Mouse (Mus musculus) neural tube, embryonic 14.5 days (tissue): Measurements from ENCODE around the gene Kdm3a. TPM values are rescaled to one million over a fixed set of nuclear protein-coding genes. Genes with fewer than 3 reads are reported as not detected.

Experiments used
- ATAC-seq: fragments of 200-750 bp; cut with Nextera tagmentation; 2 replicates; pipeline ENCODE4 v1.8.0; 2017; ENCODE audit warnings: low read depth, mild to moderate bottlenecking, moderate TSS enrichment, moderate library complexity
- H3K27ac ChIP-seq: fragments of 300-500 bp; sonication (generic); 2 replicates; pipeline ENCODE4 v1.5.1; 2014; ENCODE audit warnings: low read depth, mild to moderate bottlenecking, control low read depth, low read length, moderate library complexity, mixed read lengths
- H3K27me3 ChIP-seq: fragments of 300-500 bp; sonication (generic); 2 replicates; pipeline ENCODE4 v1.6.1; 2014; ENCODE audit warnings: low read length; ENCODE audit not compliant: control insufficient read depth, insufficient read depth
- H3K36me3 ChIP-seq: fragments of 300-500 bp; sonication (generic); 2 replicates; pipeline ENCODE4 v1.6.1; 2014; ENCODE audit warnings: low read length, mixed read lengths; ENCODE audit not compliant: control insufficient read depth, insufficient read depth
- H3K4me1 ChIP-seq: fragments of 300-500 bp; sonication (generic); 2 replicates; pipeline ENCODE4 v1.6.1; 2014; ENCODE audit warnings: low read length; ENCODE audit not compliant: control insufficient read depth, insufficient read depth
- H3K4me2 ChIP-seq: fragments of 300-500 bp; sonication (generic); 2 replicates; pipeline ENCODE4 v1.6.1; 2014; ENCODE audit warnings: mild to moderate bottlenecking, low read depth, low read length, control low read depth
- H3K4me3 ChIP-seq: fragments of 300-500 bp; sonication (generic); 2 replicates; pipeline ENCODE4 v1.5.1; 2014; ENCODE audit warnings: low read depth, low read length, control low read depth, mixed read lengths
- H3K9ac ChIP-seq: fragments of 300-500 bp; sonication (generic); replicated peaks from 2 replicates; pipeline ENCODE4 v1.6.1; 2014; ENCODE audit warnings: low read depth, mild to moderate bottlenecking, control low read depth, low read length, mixed read lengths
- H3K9me3 ChIP-seq: fragments of 300-500 bp; sonication (generic); 2 replicates; pipeline ENCODE4 v1.6.1; 2016; ENCODE audit warnings: low read length; ENCODE audit not compliant: control insufficient read depth
- WGBS: fragments of 180-500 bp; shearing (Covaris S2); extraction: QIAGEN DNeasy Blood & Tissue Kit; methylation state at CpG from one replicate; pipeline ENCODE4 v1.1.7; 2014; 5-methylcytosine and 5-hydroxymethylcytosine counted together
- polyA plus RNA-seq: library from polyadenylated mRNA; unstranded; fragments of >200 nt; fragmentation: Nextera tagmentation; extraction: Ambion mirVana; gene quantifications from 2 replicates; pipeline ENCODE4 v1.2.1, GENCODE M21; 2014

Kdm3a gene
- polyA plus RNA-seq, 1 experiment from 2014 or later = 30.7 TPM

DNA sequence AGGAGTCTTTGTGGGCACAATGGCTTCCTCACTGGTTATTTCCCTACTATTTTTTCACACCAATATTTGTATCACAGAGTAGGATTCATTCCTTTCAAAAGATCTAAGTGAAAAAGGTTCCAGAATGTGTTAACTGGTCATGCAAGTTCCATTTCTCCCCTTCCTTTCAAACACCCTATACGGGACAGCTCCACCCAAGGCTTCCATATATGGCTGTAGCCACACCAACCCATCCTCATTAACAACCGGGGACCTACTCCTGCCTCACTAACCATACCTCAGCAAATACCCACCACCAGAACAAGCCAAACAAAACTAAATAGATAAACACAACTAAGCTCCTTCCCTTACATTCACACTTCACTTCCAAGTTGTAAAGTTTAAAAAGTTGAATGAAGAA is 1.6 kb downstream of the Kdm3a start:
- H3K4me3 ChIP-seq = peak overlapping the region; percentile 79
- no peaks in the 10 kb centered on the region for H3K9me3 ChIP-seq
- no peaks in the 10 kb centered on the region for H3K27me3 ChIP-seq
- no peak overlapping the region for H3K27ac ChIP-seq
- WGBS = 7% methylated on average over 2 of the region's 2 CpGs
- no peak overlapping the region for H3K9ac ChIP-seq
- H3K4me2 ChIP-seq = peak overlapping the region; percentile 83
- peaks cover 19% of the 10 kb centered on the region for H3K36me3 ChIP-seq
- peaks cover 20% of the 10 kb centered on the region for H3K4me1 ChIP-seq
- no peak for ATAC-seq

DNA sequence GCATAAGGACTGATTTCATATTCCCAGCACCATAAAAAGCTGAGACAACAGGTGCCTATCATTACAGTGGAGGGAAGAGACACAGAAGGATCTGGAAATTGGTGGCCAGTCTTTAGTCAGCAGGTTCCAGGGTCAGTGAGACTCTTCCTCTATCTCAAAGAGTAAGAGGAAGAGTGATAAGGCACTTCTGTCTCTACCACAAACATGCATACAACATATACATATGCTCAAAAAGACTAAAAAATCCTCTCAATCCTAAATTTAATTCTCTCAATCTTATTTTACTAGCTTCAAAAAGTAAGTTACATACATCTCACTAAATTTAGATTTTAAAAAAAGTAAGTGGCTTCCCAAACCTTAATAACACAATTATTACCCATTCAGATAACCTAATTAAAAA is 5.5 kb downstream of the Kdm3a start:
- H3K36me3 ChIP-seq = peaks cover 41% of the 10 kb centered on the region

DNA sequence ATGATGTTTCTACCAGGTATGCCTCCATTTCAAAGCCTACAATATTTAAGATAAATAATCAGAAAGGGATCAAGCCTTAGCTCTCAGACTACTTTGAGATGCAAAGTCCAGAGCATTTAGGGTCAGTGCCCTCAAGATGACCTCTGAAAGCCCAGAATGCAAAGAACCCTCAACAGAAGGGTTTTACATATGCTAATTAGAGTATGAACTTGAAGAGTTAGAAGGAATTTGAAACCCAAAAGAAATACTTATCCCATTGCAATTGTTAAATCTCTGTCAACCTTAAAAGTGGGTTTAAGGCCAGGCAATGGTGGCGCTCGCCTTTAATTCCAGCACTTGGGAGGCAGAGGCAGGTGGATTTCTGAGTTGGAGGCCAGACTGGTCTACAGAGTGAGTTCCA is 6.8 kb downstream of the Kdm3a start:
- Histone ChIP-seq H3K36me3 (peaks cover 51% of the 10 kb centered on the region), H3K4me1 (peaks cover 13% of the 10 kb centered on the region)
- WGBS = 89% methylated on average over 2 of the region's 2 CpGs

More for the DNA sequence above, 5.5 kb downstream of the Kdm3a start:
- no peak overlapping the region for H3K4me2 ChIP-seq
- H3K4me1 ChIP-seq = peaks cover 20% of the 10 kb centered on the region
- no peak overlapping the region for H3K9ac ChIP-seq
- no peaks in the 10 kb centered on the region for H3K27me3 ChIP-seq
- no peaks in the 10 kb centered on the region for H3K9me3 ChIP-seq
- H3K4me3 ChIP-seq = no peak overlapping the region
- no peak overlapping the region for H3K27ac ChIP-seq
- ATAC-seq = no peak

DNA sequence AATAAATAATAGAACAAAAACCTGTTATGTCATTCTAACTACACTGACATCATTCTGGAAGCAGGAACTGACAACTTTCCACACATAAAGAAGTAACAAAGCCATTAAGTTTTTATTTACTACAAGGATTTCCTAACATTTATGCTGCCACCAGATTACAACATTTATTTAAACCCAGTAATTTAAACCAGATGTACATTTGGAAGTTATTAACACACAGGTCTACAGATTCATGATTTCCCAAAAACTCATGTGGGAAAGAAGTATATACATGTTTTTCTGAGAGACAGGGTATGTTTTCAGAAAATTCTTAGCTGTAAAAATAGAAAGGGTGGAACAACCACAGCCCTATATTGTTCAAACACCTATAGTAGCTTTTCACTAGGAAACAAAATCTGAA is 8.1 kb downstream of the Kdm3a start:
- no peaks in the 10 kb centered on the region for H3K9me3 ChIP-seq
- peaks cover 5% of the 10 kb centered on the region; the same call in 1 of the 2 replicates for H3K4me1 ChIP-seq
- ATAC-seq = no peak
- H3K27me3 ChIP-seq = no peaks in the 10 kb centered on the region
- H3K4me2 ChIP-seq = no peak overlapping the region
- peaks cover 56% of the 10 kb centered on the region for H3K36me3 ChIP-seq
- H3K4me3 ChIP-seq = no peak overlapping the region
- H3K9ac ChIP-seq = no peak overlapping the region
- no peak overlapping the region for H3K27ac ChIP-seq

More for the DNA sequence above, 6.8 kb downstream of the Kdm3a start:
- H3K27me3 ChIP-seq = no peaks in the 10 kb centered on the region
- H3K27ac ChIP-seq = no peak overlapping the region
- H3K4me3 ChIP-seq = no peak overlapping the region
- H3K9ac ChIP-seq = no peak overlapping the region
- no peaks in the 10 kb centered on the region for H3K9me3 ChIP-seq
- no peak for ATAC-seq
- no peak overlapping the region for H3K4me2 ChIP-seq

DNA sequence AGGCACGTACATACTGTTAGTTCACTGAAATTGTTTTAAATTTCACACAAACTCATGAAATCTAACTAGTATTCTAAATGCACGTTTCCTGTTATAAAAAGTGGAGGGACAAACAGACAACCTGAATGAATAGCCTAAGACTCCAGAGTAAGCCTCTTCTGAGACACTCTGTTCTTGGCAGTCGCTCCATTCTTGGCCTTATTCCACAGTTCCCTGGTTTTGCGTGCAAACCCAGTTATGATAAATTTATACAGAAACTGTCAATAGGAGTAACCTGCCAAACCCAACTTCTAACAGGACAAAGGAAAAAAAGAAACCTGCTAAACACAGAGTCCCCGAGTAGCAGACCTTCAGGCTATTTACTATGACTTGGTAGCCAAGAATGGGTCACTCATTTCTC is 10.8 kb downstream of the Kdm3a start:
- 91% methylated on average over 5 of the region's 5 CpGs for WGBS
- no peak for ATAC-seq
- Histone ChIP-seq H3K4me2 (no peak overlapping the region), H3K27ac (no peak overlapping the region), H3K9me3 (no peaks in the 10 kb centered on the region), H3K36me3 (peaks cover 71% of the 10 kb centered on the region), H3K9ac (no peak overlapping the region), H3K4me1 (no peaks in the 10 kb centered on the region), H3K4me3 (no peak overlapping the region), H3K27me3 (no peaks in the 10 kb centered on the region)

- no peak overlapping the region for H3K4me3 ChIP-seq
- no peak for ATAC-seq
- H3K9ac ChIP-seq = no peak overlapping the region
- 93% methylated on average over 5 of the region's 5 CpGs for WGBS
- H3K27me3 ChIP-seq = no peaks in the 10 kb centered on the region
- H3K27ac ChIP-seq = no peak overlapping the region
- H3K9me3 ChIP-seq = no peaks in the 10 kb centered on the region
- H3K4me1 ChIP-seq = no peaks in the 10 kb centered on the region
- no peak overlapping the region for H3K4me2 ChIP-seq
- peaks cover 71% of the 10 kb centered on the region for H3K36me3 ChIP-seq
Observed at GRCm38 (mm10) chr6:71621551-71621950, 11.2 kb downstream of the Kdm3a start.

DNA sequence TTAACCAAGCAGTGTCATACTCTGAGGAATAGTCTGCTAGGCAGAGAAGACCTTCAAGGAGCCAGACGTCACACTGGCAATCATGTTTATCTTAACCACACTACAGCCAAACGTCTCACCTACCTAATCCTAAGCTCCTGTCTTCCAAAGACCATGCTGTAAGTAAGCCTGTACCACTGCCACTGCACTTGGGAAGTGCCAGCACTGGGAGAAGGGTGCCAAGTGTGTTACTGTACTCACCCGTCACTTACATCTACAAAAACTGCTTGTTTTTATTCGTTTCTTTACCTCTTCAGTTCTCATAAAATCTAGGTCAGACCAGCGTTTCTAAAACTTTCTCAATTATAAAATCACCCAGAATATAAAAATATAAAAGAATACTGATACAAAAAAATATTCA is 15.8 kb downstream of the Kdm3a start:
- Histone ChIP-seq H3K27ac (no peak overlapping the region), H3K27me3 (no peaks in the 10 kb centered on the region), H3K4me3 (no peak overlapping the region), H3K4me2 (no peak overlapping the region), H3K36me3 (peaks cover 71% of the 10 kb centered on the region), H3K9ac (no peak overlapping the region), H3K4me1 (no peaks in the 10 kb centered on the region), H3K9me3 (no peaks in the 10 kb centered on the region)
- no peak for ATAC-seq
- 91% methylated on average over 5 of the region's 5 CpGs for WGBS

DNA sequence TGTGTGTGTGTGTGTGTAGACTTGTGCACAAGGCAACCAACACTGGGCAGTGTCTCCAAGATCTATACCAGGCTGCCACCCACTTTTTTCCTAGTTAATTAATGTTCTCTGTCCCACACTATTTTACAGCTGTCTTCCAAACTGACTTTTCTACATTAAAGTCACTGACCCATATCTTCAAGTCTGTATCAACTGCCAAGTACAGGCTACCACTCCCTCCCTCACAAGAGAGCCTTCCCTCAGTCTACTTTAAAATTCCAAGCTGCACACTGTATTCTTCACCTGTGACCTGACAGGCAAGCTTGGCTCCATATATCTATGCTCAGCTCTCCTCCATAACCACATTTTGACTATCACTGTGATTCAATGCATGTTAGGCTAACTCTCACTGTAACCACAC is 19.6 kb downstream of the Kdm3a start:
- Histone ChIP-seq H3K27me3 (no peaks in the 10 kb centered on the region), H3K9me3 (no peaks in the 10 kb centered on the region), H3K4me2 (no peak overlapping the region), H3K36me3 (peaks cover 64% of the 10 kb centered on the region), H3K4me1 (no peaks in the 10 kb centered on the region), H3K4me3 (no peak overlapping the region), H3K9ac (no peak overlapping the region), H3K27ac (no peak overlapping the region)
- ATAC-seq = no peak

DNA sequence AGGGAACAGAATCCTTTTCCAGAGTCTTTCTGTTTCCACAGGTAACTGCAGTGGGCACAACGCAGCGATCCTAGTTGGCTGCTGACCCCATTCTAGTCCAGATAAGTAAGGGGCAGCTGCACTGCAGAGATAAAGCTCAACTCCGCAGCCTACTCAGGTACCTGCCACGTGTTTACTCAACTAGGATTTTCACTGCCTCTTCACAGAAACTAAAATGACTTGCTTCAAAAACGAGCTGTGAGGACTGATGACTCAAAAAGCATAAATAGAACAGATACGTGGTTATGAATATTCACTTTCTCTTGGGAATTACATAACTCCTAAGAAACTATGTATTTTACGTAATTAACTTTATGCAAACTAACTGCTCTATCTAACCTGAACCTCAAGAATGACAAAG is 22.8 kb downstream of the Kdm3a start:
- H3K27ac ChIP-seq = no peak overlapping the region
- H3K4me1 ChIP-seq = no peaks in the 10 kb centered on the region
- H3K36me3 ChIP-seq = peaks cover 56% of the 10 kb centered on the region
- H3K4me2 ChIP-seq = no peak overlapping the region
- 94% methylated on average over 7 of the region's 7 CpGs for WGBS
- no peak for ATAC-seq
- H3K9ac ChIP-seq = no peak overlapping the region
- H3K27me3 ChIP-seq = no peaks in the 10 kb centered on the region
- H3K9me3 ChIP-seq = no peaks in the 10 kb centered on the region
- H3K4me3 ChIP-seq = no peak overlapping the region

- no peaks in the 10 kb centered on the region for H3K27me3 ChIP-seq
- H3K27ac ChIP-seq = no peak overlapping the region
- H3K9me3 ChIP-seq = no peaks in the 10 kb centered on the region
- no peaks in the 10 kb centered on the region for H3K4me1 ChIP-seq
- no peak overlapping the region for H3K4me2 ChIP-seq
- ATAC-seq = no peak
- H3K4me3 ChIP-seq = no peak overlapping the region
- peaks cover 60% of the 10 kb centered on the region for H3K36me3 ChIP-seq
- H3K9ac ChIP-seq = no peak overlapping the region
Observed at GRCm38 (mm10) chr6:71608994-71609393, 23.8 kb downstream of the Kdm3a start.
